Mouse (Mus musculus): Measurements from ENCODE around the gene Nedd4.

The Nedd4 gene

GRCm38 (mm10) chr9:72722622-72723021 lies 60.5 kb downstream of the Nedd4 start:
- 94% methylated on average over 3 of the region's 3 CpGs for WGBS

- 70% methylated on average over 8 of the region's 8 CpGs for WGBS
Observed at GRCm38 (mm10) chr9:72724491-72725221, 62.5 kb downstream of the Nedd4 start.

GRCm38 (mm10) chr9:72733966-72734365 lies 71.8 kb downstream of the Nedd4 start:
- 32% methylated on average over 3 of the region's 3 CpGs for WGBS

GRCm38 (mm10) chr9:72735822-72736410 lies 73.8 kb downstream of the Nedd4 start:
- 63% methylated on average over 3 of the region's 3 CpGs for WGBS

- WGBS: 87% methylated on average over 6 of the region's 6 CpGs
Observed at GRCm38 (mm10) chr9:72741206-72741605, 79.1 kb downstream of the Nedd4 start.

GRCm38 (mm10) chr9:72746278-72746677 lies 84.1 kb downstream of the Nedd4 start:
- 51% methylated on average over 5 of the region's 5 CpGs for WGBS

- 66% methylated on average over 2 of the region's 2 CpGs for WGBS
Observed at GRCm38 (mm10) chr9:72750272-72750671, 88.1 kb downstream of the Nedd4 start.

- 68% methylated on average over 9 of the region's 9 CpGs for WGBS
Observed at GRCm38 (mm10) chr9:72752656-72753055, 90.5 kb downstream of the Nedd4 start.

- 39% methylated on average over 7 of the region's 7 CpGs for WGBS
Observed at GRCm38 (mm10) chr9:72753741-72754140, 91.6 kb downstream of the Nedd4 start.

GRCm38 (mm10) chr9:72757143-72757542 lies 95.0 kb downstream of the Nedd4 start:
- 86% methylated on average over 5 of the region's 5 CpGs for WGBS

GRCm38 (mm10) chr9:72758705-72759131 lies 96.6 kb downstream of the Nedd4 start:
- WGBS: 31% methylated on average over 8 of the region's 8 CpGs

GRCm38 (mm10) chr9:72763050-72763718 lies 101.0 kb downstream of the Nedd4 start:
- WGBS: 34% methylated on average over 3 of the region's 3 CpGs

- 3% methylated on average over 17 of the region's 17 CpGs for WGBS
Observed at GRCm38 (mm10) chr9:72766789-72767349, 104.7 kb downstream of the Nedd4 start.

- WGBS: 95% methylated on average over 4 of the region's 4 CpGs
Observed at GRCm38 (mm10) chr9:72775022-72775421, 112.9 kb downstream of the Nedd4 start.

GRCm38 (mm10) chr9:72779004-72779403 lies 116.9 kb downstream of the Nedd4 start:
- 84% methylated on average over 11 of the region's 11 CpGs for WGBS

GRCm38 (mm10) chr9:72779733-72780132 lies 117.6 kb downstream of the Nedd4 start:
- 58% methylated on average over 4 of the region's 4 CpGs for WGBS

GRCm38 (mm10) chr9:72780694-72781093 lies 118.5 kb downstream of the Nedd4 start:
- WGBS: 61% methylated on average over 5 of the region's 5 CpGs

- 75% methylated on average over 4 of the region's 4 CpGs for WGBS
Observed at GRCm38 (mm10) chr9:72781466-72781865, 119.3 kb downstream of the Nedd4 start.

- WGBS: 61% methylated on average over 8 of the region's 8 CpGs
Observed at GRCm38 (mm10) chr9:72782121-72782520, 120.0 kb downstream of the Nedd4 start.

GRCm38 (mm10) chr9:72787732-72788131 lies 125.6 kb downstream of the Nedd4 start:
- 88% methylated on average over 1 of the region's 1 CpGs for WGBS

GRCm38 (mm10) chr9:72790530-72791212 lies 128.5 kb downstream of the Nedd4 start:
- 73% methylated on average over 14 of the region's 14 CpGs for WGBS

- WGBS: 57% methylated on average over 10 of the region's 10 CpGs
Observed at GRCm38 (mm10) chr9:72791213-72791582, 129.1 kb downstream of the Nedd4 start.
